Mouse (Mus musculus) ovary, postnatal 36 days (tissue): ENCODE data around the gene Prkg1.
"Not testable (repeated sequence)": the region's sequence is repeated elsewhere in the genome, so short reads cannot be mapped to it uniquely, and the experiment has no call there.

Experiments used
- DNase-seq: peaks from one replicate; pipeline ENCODE4 v3.0.0; 2022; ENCODE audit warnings: low spot score, mixed read lengths

Gene Prkg1

GRCm38 (mm10) chr19:30613150-30613865, 1151.5 kb downstream of the Prkg1 start:
- DNase-seq = no peak

- DNase-seq = no peak
Measured at GRCm38 (mm10) chr19:30586366-30586765, 1178.5 kb downstream of the Prkg1 start.

GRCm38 (mm10) chr19:30564516-30564915, 1200.3 kb downstream of the Prkg1 start:
- DNase-seq = no peak

- DNase-seq = no peak
Measured at GRCm38 (mm10) chr19:30563876-30564275, 1201.0 kb downstream of the Prkg1 start.

GRCm38 (mm10) chr19:30558024-30558423, 1206.8 kb downstream of the Prkg1 start:
- DNase-seq = no peak

- DNase-seq = peak; percentile 33
Measured at GRCm38 (mm10) chr19:30554467-30554881, 1210.4 kb downstream of the Prkg1 start.

GRCm38 (mm10) chr19:30553740-30554139, 1211.1 kb downstream of the Prkg1 start:
- no peak for DNase-seq

- no peak for DNase-seq
Measured at GRCm38 (mm10) chr19:30552260-30552659, 1212.6 kb downstream of the Prkg1 start.

- no peak for DNase-seq
Measured at GRCm38 (mm10) chr19:30549854-30550647, 1214.8 kb downstream of the Prkg1 start.

GRCm38 (mm10) chr19:30549044-30549853, 1215.6 kb downstream of the Prkg1 start, which contains the start of gene Dkk1:
Gene Dkk1, minus strand, starts transcription at chr19:30549665.
- peak; percentile 17 for DNase-seq

GRCm38 (mm10) chr19:30548411-30549043, 1216.3 kb downstream of the Prkg1 start:
- DNase-seq = no peak

GRCm38 (mm10) chr19:30539365-30539941, 1225.4 kb downstream of the Prkg1 start:
- not testable (repeated sequence) for DNase-seq

- no peak for DNase-seq
Measured at GRCm38 (mm10) chr19:30516771-30517170, 1248.1 kb downstream of the Prkg1 start.
